Mouse (Mus musculus): ENCODE measurements around the gene Erbb2. TPM values are rescaled to one million over a fixed set of nuclear protein-coding genes. Genes with fewer than 3 reads are reported as not detected.

The Erbb2 gene
- polyA plus RNA-seq, 1 experiment: 105 TPM

DNA sequence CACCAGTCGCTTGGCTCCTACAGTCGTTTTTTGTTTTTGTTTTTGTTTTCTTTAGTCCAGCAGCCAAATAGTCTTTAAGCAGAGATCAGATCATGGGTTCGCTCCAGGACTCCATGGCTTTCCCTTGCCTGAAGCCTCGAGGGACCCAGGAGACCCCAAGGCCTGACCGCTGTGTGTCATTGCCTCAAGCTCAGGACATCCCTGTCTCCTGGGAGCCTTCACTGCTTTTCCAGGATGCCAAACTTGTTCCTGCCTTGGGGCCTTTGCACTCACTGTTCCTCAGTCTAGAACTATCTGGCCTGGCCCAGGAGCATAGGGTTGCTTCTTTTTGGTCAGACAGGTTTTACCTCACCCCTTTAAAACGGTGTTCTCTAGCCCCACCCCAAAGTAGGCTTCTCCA lies 5.6 kb upstream of the Erbb2 start:
- 73% methylated on average over 6 of the region's 6 CpGs for WGBS
- H3K27ac ChIP-seq (ENCODE audit: insufficient read depth, low read depth, low read length): no peak overlapping the region
- peaks cover 5% of the 10 kb centered on the region for H3K4me1 ChIP-seq (ENCODE audit: control insufficient read depth, insufficient read depth, insufficient read length, low read length)
- H3K4me3 ChIP-seq (ENCODE audit: low read depth, low read length): no peak overlapping the region
- H3K27me3 ChIP-seq (ENCODE audit: control insufficient read depth, insufficient read depth, low read length): no peaks in the 10 kb centered on the region
- H3K36me3 ChIP-seq (ENCODE audit: control insufficient read depth, insufficient read depth, low read length): no peaks in the 10 kb centered on the region
- TF ChIP-seq CTCF (IDR thresholded peaks at IDR 0.05; ENCODE audit: extremely low read depth, insufficient read length, insufficient replicate concordance, low read depth, low read length): no peak
- no peak for TF ChIP-seq POLR2A (IDR thresholded peaks at IDR 0.05; ENCODE audit: low read depth, low read length)

DNA sequence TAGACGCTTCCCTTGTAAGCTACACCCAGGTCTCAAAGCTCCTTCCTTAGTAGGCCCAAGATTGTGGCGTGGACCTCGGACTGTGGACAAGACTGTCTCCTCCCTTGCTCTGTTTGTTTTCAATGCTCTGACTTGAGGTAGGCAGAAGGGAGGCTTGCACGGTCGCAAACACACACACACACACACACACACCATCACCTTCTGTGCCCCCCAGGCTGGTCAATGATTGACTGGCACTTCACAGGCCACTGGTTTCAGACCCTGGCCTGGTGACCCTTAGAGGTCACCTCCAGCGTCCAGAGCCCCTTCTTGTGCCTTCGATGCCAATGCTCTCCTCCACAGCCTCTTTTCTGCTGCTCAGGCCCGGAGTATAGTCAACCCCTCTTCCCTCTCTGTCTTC lies 3.4 kb upstream of the Erbb2 start:
- Histone ChIP-seq H3K27ac (ENCODE audit: insufficient read depth, low read depth, low read length) (peak overlapping the region; percentile 80), H3K4me3 (ENCODE audit: low read depth, low read length) (0 out of 2 replicates have a peak overlapping the region, but pooled peaks have one; percentile 17), H3K27me3 (ENCODE audit: control insufficient read depth, insufficient read depth, low read length) (no peaks in the 10 kb centered on the region), H3K36me3 (ENCODE audit: control insufficient read depth, insufficient read depth, low read length) (no peaks in the 10 kb centered on the region), H3K4me1 (ENCODE audit: control insufficient read depth, insufficient read depth, insufficient read length, low read length) (peaks cover 7% of the 10 kb centered on the region)
- WGBS: 30% methylated on average over 8 of the region's 8 CpGs
- TF ChIP-seq CTCF (IDR thresholded peaks at IDR 0.05; ENCODE audit: extremely low read depth, insufficient read length, insufficient replicate concordance, low read depth, low read length) (no peak), POLR2A (IDR thresholded peaks at IDR 0.05; ENCODE audit: low read depth, low read length) (no peak)

DNA sequence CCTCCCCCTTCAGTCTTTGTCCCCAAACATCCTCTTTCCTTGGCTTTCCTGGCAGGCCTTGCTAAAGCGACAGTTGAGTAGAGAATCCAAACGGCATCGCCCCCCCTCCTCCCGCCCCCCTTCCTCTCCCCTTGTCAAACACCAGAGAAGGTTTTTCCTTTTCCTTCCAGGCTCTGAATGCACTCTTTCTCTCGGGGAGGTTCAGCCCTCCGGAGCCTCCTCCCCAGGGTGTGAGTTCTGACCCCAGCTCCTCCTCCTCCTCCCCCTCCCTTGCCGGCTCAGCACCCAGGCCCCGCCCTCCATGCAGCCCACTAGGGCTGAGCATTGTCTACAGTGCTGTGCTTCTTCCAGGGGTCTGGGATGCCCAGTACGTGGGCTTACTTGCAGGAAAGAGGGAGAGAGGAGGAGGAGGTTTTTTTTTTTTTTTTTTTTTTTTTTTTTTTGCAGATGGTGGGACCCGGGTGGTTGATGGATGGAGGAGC lies 2.9 kb upstream of the Erbb2 start:
- Histone ChIP-seq H3K4me3 (ENCODE audit: low read depth, low read length) (no peak overlapping the region), H3K4me1 (ENCODE audit: control insufficient read depth, insufficient read depth, insufficient read length, low read length) (peaks cover 7% of the 10 kb centered on the region), H3K27me3 (ENCODE audit: control insufficient read depth, insufficient read depth, low read length) (no peaks in the 10 kb centered on the region), H3K27ac (ENCODE audit: insufficient read depth, low read depth, low read length) (no peak overlapping the region), H3K36me3 (ENCODE audit: control insufficient read depth, insufficient read depth, low read length) (no peaks in the 10 kb centered on the region)
- WGBS: 10% methylated on average over 10 of the region's 10 CpGs
- TF ChIP-seq CTCF (IDR thresholded peaks at IDR 0.05; ENCODE audit: extremely low read depth, insufficient read length, insufficient replicate concordance, low read depth, low read length) (no peak), POLR2A (IDR thresholded peaks at IDR 0.05; ENCODE audit: low read depth, low read length) (no peak)

DNA sequence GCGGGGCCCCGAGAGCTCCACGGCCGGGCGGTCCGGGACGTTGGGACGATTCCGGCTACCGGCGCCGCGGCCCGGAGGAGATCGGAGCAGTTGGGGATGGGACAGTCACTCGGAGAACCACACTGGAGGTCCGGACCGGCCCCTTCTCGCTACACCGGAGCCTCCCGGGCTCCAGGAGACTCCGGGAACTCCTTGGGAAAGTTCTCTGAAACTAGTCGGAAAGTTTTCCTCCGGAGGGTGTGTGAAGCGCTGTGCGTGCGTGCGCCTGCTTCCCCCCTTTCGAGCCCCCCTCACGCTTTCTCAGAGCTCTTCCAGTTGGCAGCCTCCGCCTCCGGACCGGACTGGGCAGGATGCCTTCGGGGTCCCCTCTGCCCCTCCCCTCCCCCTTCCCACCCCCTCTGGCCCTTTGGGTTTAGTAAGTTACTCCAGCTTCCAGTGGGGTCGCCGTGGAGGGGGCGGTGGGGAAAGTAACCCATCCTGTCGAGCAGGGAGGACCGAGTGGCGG lies 579 bp downstream of the Erbb2 start:
- Histone ChIP-seq H3K4me3 (ENCODE audit: low read depth, low read length) (peak overlapping the region; percentile 98), H3K27me3 (ENCODE audit: control insufficient read depth, insufficient read depth, low read length) (no peaks in the 10 kb centered on the region), H3K4me1 (ENCODE audit: control insufficient read depth, insufficient read depth, insufficient read length, low read length) (peaks cover 33% of the 10 kb centered on the region), H3K36me3 (ENCODE audit: control insufficient read depth, insufficient read depth, low read length) (no peaks in the 10 kb centered on the region; the same call in 1 of the 2 replicates), H3K27ac (ENCODE audit: insufficient read depth, low read depth, low read length) (peak overlapping the region; percentile 85)
- under 1% methylated on average over 40 of the region's 40 CpGs for WGBS
- TF ChIP-seq CTCF (IDR thresholded peaks at IDR 0.05; ENCODE audit: extremely low read depth, insufficient read length, insufficient replicate concordance, low read depth, low read length) (no peak), POLR2A (IDR thresholded peaks at IDR 0.05; ENCODE audit: low read depth, low read length) (peak; percentile 27; the same call in 1 of the 2 replicates)

DNA sequence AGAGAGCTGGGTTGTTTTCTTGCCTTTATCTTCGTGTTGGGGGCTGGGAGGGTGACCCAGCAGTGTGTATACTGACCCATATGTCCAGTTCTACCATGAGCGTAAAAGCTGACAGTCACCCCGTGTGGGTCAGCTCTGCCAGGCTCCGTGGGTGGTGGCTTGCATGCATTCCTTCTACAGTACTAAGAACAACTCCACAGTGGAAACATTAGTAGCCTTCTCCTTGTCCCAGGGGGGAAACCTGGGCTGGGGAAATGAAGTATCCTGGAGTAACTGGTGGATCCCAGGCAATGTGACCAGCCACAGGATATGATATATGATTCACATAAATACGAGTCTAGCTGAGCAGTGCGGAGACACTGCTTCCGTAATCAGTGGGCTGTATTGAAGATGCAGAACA lies 1.5 kb downstream of the Erbb2 start:
- WGBS: 8% methylated on average over 7 of the region's 7 CpGs

DNA sequence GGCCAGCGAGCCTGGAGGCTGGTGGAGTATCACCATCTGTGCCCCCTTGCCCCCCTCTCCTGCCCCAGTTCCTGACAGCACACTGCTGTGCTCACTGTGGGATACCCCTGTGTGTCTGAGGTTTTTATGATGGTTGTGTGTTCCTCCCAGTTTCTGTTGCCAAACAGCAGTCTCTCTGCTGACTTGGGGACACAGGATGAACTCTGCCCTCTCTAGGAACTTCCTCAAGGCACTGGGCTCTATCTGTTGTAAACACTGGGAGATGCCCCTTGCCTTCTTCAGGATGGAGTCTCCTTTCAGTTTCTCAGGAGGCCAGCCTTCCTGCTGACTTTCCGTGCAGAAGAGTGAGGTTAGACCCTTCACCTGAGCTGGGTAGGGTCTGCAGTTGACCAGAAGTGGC lies 1.9 kb downstream of the Erbb2 start:
- Histone ChIP-seq H3K27me3 (ENCODE audit: control insufficient read depth, insufficient read depth, low read length) (no peaks in the 10 kb centered on the region), H3K36me3 (ENCODE audit: control insufficient read depth, insufficient read depth, low read length) (peaks cover 3% of the 10 kb centered on the region; the same call in 1 of the 2 replicates), H3K4me1 (ENCODE audit: control insufficient read depth, insufficient read depth, insufficient read length, low read length) (peaks cover 38% of the 10 kb centered on the region), H3K4me3 (ENCODE audit: low read depth, low read length) (peak overlapping the region; percentile 98), H3K27ac (ENCODE audit: insufficient read depth, low read depth, low read length) (peak overlapping the region; percentile 79)
- WGBS: 19% methylated on average over 2 of the region's 2 CpGs
- TF ChIP-seq POLR2A (IDR thresholded peaks at IDR 0.05; ENCODE audit: low read depth, low read length): no peak
- no peak for TF ChIP-seq CTCF (IDR thresholded peaks at IDR 0.05; ENCODE audit: extremely low read depth, insufficient read length, insufficient replicate concordance, low read depth, low read length)

More for the DNA sequence above, 1.5 kb downstream of the Erbb2 start:
- Histone ChIP-seq H3K27ac (ENCODE audit: insufficient read depth, low read depth, low read length) (peak overlapping the region; percentile 78), H3K4me1 (ENCODE audit: control insufficient read depth, insufficient read depth, insufficient read length, low read length) (peaks cover 38% of the 10 kb centered on the region), H3K36me3 (ENCODE audit: control insufficient read depth, insufficient read depth, low read length) (no peaks in the 10 kb centered on the region; the same call in 1 of the 2 replicates), H3K27me3 (ENCODE audit: control insufficient read depth, insufficient read depth, low read length) (no peaks in the 10 kb centered on the region), H3K4me3 (ENCODE audit: low read depth, low read length) (peak overlapping the region; percentile 98)
- TF ChIP-seq POLR2A (IDR thresholded peaks at IDR 0.05; ENCODE audit: low read depth, low read length): no peak
- TF ChIP-seq CTCF (IDR thresholded peaks at IDR 0.05; ENCODE audit: extremely low read depth, insufficient read length, insufficient replicate concordance, low read depth, low read length): no peak

DNA sequence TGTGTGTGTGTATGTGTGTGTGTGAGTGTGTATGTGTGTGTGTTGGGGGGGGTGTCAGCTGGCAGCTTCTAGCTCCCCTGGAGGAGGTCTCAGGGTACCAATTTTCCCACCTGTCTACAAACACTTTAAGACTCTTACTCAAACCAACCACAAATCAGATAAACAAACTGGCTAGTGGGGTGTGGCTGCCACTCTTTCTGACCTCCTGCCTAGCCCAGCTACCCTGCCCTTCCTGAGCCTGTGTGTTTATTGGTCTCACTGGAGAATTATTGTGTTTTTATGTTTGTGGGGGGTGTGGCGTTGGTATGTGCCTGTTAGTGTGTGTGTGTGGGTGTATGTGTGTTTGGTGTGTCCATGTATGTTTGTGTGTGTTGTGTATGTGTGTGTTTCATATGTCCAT lies 4.8 kb downstream of the Erbb2 start:
- Histone ChIP-seq H3K27me3 (ENCODE audit: control insufficient read depth, insufficient read depth, low read length) (no peaks in the 10 kb centered on the region), H3K4me3 (ENCODE audit: low read depth, low read length) (no peak overlapping the region), H3K36me3 (ENCODE audit: control insufficient read depth, insufficient read depth, low read length) (peaks cover 27% of the 10 kb centered on the region), H3K27ac (ENCODE audit: insufficient read depth, low read depth, low read length) (peak overlapping the region; percentile 47; the same call in 1 of the 2 replicates), H3K4me1 (ENCODE audit: control insufficient read depth, insufficient read depth, insufficient read length, low read length) (peaks cover 38% of the 10 kb centered on the region)
- 14% methylated on average over 1 of the region's 1 CpGs for WGBS
- no peak for TF ChIP-seq POLR2A (IDR thresholded peaks at IDR 0.05; ENCODE audit: low read depth, low read length)
- TF ChIP-seq CTCF (IDR thresholded peaks at IDR 0.05; ENCODE audit: extremely low read depth, insufficient read length, insufficient replicate concordance, low read depth, low read length): no peak

All from small intestine, adult 2 months (tissue).